Mouse (Mus musculus) adrenal gland (tissue): Measurements from ENCODE around the gene Plpp2.

Source experiments
- intact Hi-C: fragments of 180-260 bp; cut with DNase I; formaldehyde crosslinking; loops from one replicate; pipeline ENCODE4 v1.15.1; 2025

Gene Plpp2

DNA sequence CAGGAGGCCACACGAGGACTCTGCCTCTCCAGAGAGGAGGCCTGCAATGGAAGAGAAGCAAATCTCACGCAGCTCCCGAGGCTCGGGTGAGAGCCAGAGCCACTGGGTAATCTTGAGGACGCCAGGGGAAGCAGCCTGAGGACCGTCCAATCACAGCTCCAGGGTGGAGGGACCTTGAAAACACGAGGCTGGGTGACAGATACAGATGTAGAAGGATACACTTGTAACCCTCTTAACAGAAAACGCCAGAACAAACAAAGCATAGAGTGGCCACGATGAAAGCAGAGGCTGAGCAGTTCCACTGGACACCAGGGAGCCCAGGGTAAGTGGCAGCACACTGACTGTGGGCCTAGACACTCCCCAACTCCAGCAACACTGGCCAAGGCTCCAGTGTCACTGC is 16.8 kb upstream of the Plpp2 start:
- intact Hi-C loops: no loop called here

DNA sequence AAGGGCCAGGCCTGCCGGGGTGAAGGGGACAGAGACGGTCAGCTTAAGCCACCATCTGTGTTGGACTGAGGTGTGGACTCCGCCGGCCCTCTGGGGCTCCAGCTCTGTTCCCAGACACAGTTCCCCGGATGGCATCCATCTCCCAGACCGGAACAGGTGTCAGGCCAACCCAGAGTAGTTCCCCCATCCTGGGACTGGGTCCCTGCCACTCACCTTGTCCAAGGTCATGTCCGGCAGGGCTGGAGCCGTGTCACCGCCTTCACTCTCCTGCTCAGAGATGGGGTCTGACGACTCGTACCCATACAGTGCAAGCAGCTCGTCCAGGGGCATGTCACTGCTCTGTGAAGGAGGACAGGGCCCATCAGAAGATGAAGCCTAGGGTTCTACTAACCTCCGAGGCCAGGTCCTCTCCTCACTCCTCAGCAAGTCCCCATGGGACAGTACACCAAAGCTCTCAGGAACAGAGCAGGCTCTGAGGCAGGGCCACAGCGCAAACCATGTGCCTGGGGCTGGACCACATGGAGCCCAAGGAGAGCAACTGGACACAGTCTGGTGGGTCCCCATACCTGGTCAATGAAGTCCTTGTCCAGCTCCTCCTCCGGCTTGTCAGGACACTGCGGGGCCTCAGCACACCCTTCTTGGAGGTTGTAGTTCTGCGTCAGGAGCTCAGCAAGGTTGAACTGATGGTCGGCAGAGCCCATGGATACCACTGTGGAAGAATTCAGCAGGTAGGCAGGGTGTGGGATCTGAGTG is 15.6 kb upstream of the Plpp2 start:
- intact Hi-C loops: no loop called here

DNA sequence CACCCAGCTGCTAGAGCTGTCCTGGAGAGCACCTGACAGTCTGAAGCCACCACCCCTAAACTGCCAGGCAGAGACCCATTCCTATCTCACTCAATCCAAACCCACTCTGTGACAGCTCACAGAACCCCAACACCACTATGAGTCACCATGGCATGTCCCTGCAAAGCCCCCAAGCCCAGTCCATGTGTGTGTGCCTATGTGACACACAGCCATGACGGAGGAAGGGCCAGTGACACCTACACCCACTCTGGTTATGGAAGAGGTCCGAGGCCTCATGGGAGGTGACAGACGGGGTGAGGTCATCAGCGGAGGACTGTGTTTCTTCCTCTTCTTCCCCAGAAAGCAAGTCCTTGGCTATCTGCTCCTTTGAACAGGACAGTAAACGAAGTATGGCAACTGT is 14.9 kb upstream of the Plpp2 start:
- intact Hi-C loops: no loop called here

DNA sequence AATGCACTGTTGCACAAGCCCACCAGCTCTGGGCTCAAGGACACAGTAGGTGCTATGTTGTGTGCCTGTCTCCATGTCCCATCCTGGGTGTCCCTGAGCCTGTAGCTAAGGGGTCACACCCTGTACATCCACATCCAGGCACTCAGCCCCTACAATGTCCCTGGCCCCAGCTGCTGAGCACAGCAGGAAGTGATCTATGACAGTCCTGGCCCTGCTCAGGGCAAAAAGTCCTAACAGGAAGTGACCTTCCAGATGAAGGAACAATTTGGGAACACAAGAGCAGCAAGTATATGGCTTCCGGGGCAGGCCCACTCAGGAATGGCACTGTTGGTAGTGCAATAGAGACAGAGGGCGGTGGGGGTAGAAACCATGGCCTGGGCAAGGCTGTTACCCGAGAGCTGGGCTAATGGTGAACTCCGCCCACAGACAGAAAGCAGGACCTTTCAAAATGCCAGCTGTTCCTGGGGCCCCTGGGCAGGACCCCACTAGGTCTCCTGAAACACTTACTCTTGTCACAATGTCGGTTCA is 13.6 kb upstream of the Plpp2 start:
- intact Hi-C loops: no loop called here

DNA sequence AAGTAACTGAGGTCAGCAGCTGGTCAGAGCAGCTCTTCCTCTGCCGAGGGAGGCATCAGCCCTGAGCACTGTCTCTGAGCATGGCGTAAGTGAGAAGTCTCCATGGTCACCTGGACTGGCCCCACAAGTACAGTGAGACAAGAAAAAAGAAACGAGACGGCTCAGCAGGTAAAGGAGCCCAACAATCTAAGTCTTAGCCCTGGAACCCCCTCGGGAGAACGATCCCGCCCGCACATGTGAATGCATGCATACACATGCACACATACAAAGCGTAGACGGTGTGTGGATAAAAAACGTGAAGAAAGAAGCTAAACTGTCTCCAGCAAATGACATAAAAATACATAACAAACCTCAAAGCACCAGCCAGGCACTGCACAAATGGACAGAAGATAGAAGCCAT is 12.9 kb upstream of the Plpp2 start:
- intact Hi-C loops: no loop called here

DNA sequence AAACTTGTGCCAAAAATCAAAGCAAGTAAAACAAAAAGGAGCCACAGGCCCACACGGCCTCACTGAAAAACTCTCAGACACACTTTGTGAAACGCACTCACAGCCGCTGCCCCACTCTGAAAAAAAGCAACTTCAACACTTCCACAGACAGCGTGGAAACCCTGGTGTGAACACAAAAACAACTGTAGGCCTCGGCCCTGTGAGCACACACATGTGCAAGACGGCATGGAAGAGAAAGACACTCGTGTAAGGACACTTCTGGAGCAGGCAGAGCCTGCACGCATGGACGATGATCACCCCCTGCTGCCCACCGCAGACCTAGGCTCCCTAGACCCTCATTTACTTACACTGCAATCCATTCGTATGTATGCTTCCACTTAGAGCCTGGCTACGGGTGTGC is 12.3 kb upstream of the Plpp2 start:
- intact Hi-C loops: no loop called here

DNA sequence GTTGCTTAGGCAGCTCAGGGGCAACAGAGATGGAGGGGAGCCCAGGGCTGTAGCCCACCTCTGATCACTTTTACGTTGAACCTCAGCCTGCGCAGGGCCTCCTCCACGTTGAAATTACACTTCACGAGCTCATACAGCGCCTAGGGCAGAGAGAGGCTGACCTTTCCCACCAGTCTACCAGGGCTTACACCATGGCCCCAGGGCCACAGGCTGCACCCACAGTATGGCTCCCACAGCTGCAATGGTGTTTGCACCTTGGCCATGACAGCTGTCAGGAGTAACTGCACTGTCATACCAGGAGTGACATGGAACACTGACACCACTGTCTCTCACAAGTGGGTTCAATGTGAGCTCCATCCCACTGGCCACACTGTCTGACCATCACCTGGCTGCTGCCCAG is 11.0 kb upstream of the Plpp2 start:
- intact Hi-C loops: no loop called here

DNA sequence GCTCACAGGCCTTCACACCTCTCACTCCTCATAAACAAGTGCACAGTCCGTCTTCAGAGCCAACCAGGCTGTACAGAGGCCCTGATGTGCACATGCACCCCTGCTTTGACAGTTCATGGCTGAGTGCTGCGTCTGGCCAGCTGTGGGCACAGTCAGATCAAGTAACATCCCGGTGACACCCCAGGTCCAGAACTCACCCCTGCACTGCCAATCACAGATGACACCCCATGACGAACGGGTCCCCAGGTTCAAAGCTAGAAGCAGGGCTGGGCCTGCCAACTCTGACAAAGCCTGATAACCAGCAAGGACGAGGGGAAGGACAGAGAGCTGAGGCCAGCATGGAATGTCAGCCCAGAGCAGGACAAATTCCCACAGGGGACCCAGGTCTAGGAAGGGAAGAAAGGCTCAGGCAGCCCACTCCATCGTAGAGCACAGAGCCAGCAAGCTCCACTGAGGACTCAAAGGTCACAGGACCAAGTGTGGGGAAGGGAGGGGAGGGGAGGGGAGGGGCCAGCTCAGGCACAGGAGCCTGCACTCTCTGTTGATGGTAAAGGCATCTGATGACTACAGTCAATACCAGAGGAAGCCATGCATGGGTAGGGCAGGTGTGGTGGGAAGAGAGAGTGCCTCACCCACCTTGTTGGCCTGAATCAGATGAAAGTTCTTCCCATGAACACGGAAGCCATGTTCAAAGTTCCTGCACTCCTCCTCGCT is 10.4 kb upstream of the Plpp2 start:
- intact Hi-C loops: no loop called here

DNA sequence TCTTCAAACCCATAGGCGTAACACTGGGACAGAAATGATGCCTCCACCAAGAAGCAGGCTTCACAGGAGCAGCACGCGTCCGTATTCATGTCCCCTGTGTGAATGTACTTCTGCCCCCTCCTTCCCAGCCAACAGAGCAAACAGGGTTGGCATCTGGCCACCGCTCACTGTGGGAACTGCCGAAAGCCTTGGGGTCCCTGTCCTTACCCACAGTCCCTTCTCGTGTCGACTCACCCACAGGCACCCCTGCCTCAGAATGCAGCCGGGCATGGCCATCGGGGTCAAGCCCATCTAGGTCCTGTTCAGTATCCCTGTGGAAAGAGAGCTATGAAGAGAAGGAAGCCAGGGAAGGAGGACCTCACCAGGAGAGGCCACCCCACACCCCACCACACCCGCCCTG is 8.6 kb upstream of the Plpp2 start:
- intact Hi-C loops: no loop called here

DNA sequence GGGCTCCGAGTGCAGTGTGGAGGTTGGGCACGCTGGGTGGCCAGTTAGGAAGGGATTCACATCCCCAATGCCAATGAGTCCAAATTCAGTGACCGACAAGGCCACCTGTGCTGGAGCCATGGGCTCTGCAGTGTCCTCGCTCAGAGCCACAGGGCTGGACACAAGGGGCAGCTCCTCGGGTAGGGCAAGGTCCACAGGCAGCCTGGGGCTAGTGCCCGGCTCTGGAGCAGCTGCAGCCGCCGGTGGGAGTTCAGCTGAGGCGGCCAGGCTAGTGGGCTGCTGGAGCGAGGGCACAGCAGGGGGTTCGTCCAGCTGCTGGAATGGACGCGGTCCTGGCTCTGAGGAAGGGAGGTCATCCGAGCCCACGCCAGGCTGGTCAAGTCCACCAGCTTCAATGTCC is 7.9 kb upstream of the Plpp2 start:
- intact Hi-C loops: no loop called here

DNA sequence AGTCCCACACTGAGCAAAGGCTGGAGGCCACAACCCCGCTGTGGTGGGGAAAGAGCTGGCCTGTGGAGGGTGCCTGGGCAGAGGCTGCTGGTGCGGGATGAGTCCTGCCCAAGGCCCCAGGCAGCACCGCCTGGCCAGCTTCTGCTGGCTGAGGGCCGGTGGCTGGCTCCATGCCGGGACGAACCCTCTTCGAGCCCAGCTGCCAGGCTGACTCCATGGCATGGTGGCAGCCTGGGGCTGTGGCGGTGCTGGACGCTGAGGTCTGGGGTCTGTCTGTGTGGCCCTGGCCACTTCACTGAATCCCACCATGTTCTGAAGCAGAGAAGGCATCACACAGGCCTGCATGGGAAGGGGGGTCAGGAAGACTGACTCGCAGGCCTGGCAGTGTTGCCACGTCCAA is 7.2 kb upstream of the Plpp2 start:
- intact Hi-C loops: no loop called here

DNA sequence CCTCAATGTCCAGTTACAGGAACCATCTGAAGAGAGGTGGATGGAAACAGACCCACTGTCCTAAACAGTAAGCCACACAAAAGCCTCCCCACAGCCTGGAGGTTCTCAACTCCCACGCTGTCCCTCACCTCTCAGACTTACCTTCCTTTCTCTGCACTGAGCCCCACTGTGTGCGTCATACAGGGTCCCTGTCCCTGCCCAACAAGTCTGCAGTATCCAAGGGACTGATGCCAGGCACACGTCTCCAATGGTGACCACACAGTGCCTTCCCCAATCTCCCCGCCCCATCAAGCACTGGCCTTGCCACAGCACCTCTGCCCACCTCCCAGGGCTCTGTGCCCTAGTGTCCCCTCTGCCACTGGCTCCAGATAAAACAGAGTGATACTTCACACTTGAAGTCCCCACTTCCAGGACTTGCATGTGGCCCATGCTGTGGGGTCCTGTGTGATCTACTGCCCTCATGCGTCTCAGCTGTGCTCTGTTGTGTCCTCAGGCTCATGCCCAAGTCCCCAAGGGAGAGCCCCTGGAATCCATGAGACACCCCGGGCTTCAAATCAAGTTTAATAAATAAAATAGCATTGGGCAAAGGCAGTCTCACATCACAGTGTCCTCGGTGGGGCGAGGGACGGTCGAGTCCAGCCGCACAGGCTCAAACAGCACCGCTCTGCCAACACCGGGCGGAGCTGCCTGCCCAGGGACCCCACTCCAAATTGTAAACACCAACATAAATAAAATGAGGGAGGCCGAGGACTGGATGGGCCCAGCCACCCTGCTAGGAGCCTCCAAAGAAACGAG is 6.3 kb upstream of the Plpp2 start:
- intact Hi-C loops: no loop called here

DNA sequence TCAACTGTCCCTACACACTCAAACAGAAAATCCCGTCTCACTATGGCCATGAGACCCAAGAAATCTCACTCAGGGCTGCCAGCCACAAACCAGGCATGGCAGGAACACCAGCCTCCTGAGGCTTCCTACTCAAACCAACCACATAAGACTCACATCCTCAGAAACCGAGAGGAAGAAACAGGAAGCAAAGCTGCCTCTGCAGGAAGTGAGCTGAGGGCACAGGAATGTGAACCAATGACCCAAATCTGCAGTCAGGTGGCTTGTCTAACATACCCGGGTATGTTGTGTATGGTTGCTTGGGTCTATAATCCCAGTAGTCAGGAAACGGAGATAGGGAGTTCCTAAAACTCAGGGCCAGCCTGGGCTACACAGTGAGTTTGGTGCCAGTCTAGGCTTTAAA is 5.3 kb upstream of the Plpp2 start:
- intact Hi-C loops: no loop called here

DNA sequence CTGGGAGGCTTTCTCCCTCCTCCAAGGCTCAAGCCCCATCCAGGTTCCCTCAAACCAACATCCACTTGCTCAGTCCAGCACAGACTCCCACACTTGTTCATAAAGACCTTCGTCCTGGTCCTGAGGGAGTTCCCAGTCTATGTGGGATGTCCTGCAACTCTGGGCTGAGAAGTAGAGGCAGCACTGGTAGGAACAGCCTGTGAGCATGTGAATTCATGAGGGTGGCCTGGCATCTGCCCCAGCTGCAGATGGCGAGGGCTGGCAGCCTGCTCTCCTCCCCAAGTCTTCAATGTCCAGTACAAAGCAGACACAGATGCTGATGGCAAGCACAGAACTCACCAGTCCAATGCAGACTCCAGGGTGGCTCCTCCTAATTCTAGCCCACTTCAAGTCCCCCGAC is 4.7 kb upstream of the Plpp2 start:
- intact Hi-C loops: no loop called here

DNA sequence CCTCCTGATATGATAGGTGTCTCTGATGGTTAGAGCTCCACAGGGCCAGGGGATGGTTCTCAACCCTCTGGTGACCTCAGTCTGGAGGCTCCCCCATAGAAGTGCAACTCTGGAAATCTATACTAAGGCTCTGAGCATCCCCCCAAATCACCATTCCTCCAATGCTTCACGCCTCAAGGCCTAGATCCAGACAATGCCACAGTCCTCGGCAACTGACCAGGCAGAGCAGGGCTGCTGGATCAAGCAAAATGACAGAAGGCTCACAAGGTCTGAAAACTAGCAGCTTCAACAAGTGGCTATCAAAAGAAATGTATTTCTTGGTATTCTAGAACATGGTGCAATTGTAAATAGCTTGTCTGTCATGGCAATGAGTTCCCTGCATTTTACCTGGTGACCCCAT is 4.2 kb upstream of the Plpp2 start:
- intact Hi-C loops: no loop called here

DNA sequence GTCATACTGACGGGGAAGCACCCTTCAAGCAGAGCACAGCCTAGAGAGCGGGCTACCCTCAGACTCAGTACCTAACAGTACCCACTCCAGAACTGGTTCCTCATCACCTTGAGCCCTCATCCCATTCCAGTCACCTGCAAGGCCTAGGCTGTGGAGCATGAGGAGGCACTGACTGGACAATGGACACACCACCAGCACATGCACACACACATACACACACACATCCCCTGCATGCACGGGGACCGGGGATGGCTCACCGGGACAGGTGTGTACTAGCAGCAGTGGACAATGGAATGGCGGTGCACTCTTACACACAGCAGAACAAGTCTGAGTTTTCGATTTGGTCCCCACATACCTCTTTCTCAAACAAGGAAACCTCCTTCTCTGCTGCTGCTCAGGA is 3.7 kb upstream of the Plpp2 start:
- intact Hi-C loops: no loop called here

DNA sequence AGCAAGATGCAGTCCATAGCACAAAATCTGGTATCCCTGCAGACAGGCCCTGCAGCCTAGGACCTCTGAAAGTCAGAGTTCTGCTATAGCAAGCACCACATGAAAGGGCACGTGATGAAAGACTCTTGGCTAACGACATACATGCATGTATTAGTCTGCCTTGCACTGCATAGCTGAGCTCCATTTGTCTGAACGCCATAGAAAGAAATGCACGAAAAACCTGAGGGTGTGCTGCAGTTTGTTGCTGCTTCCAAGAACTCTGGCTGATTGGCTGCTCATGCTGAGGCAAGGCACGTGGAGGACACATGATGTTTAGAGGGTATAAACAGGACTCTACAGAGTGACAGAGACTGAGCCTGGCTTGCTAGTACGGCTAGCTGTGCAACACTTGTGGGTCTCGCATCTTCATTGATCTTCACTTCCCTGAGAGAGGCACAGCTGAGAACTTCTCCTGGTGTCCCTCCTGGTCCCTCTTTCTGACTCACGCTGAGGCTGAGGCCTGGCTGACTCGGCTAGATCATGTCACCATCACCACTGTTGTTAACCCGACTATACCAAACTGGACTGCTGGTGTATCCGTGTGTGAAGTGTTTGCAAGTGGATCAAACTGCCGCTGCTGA is 3.0 kb upstream of the Plpp2 start:
- intact Hi-C loops: no loop called here

DNA sequence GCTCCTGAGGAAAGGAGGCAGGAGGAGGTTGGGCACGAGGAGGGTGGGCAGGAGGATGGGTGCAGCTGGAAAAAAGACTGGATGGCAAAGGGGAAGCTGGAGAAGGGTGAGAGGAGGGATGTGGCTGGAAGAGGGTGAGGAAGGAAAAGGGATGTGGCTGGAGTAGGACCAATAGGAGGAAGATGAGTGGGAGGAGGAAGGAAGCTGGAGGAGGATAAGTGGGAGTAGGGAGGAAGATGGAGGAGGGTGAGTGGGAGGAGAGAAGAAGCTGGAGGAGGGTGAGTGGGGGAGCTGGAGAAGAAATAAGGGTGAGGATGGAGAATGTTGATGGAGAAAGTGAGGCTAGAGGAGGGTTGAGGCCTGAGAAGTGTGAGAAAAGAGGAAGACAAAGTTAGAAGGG is 1.8 kb upstream of the Plpp2 start:
- intact Hi-C loops: no loop called here

DNA sequence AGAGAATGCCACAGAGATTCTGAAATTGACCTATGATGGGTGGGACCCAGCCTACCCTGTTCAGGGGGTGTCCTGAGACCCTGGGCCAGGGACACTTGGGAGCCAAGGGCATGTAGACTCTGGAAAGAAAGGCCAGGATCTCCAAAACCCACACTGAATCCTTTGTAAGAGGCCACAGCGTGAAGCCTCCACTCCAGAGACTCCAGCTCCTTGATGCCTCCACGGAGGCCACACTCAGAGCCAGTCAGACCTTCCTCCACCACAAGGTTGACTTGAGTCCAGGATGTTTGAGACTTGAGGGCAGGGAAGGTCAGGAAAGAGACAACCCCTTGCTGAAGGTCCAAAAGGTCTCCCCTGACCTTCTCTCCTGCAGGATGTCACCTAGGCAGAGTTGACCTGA is 830 bp upstream of the Plpp2 start:
- intact Hi-C loops: no loop called here

DNA sequence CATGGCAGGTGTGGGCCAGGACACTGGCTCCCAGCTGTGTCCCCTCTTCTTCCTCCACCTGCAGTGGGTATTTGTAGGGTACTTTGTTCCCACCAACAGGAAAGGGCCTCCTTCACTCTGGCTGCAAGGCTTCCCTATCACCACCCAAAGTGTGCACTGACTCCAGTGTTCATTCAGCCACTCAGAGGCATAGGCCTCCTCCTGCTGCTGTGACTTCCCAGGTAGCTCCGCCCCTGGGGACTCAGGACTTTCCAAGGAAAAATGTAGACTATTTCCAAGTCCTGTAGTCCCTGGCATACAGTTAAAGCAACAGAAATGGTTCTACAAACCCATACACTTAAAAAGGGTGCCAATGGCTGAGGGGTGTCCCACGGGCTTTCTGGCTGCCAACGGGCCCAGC is 918 bp downstream of the Plpp2 start:
- intact Hi-C loops: no loop called here

DNA sequence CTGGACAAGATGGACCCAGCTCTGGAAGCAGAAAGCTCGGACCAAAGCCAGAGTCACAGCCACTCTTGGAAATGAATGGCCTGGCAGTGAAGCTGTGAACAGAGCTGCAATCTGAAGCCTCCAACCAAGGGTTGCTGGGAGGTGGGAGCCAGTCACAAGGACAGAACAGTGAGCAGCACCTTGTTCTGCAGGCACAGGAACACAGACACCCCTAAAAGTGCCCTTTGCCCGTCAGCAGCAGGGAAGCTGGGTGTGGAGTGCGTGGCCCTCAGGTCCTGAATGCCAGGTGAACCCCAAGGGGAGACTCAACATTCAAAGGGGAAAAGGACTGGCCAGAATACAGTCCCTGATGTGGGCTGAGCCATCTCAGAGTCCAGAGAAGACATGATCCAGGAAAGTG is 2.0 kb downstream of the Plpp2 start:
- intact Hi-C loops: no loop called here

DNA sequence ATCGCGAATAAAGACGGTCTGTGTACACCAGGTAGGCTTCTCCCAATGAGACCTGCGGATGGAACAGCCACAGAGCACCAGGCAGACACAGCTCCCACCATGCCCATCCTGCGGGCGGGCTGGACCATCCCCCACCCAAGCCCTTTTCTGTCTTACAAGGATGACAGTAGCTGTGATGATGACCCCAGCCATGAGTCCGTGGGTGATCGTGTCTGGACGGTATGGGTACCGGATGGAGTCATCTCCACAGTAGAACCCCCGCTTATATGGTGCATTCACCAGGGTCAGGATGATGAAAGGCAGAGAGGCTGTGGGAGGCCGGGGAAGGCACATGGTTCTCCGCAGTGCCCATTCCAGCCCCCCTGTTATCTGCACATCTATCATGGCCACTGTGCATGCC is 2.9 kb downstream of the Plpp2 start:
- intact Hi-C loops: no loop called here
